Mouse (Mus musculus) layer of hippocampus, adult 2 months (tissue): ENCODE results near the gene Usp7. TPM values are rescaled to one million over a fixed set of nuclear protein-coding genes. Genes with fewer than 3 reads are reported as not detected.
A peak's percentile ranks its signal among the peaks of the same experiment; 100 is the strongest.
"Not testable (repeated sequence)": the region's sequence is repeated elsewhere in the genome, so short reads cannot be mapped to it uniquely, and the experiment has no call there.

Experiments
- DNase-seq, 2 experiments: peaks; one replicate each; pipeline ENCODE4 v3.0.0; 2022; ENCODE audit warnings: low spot score in 2 of 2
- H3K27ac ChIP-seq: fragments of 200-600 bp; 2 replicates; pipeline ENCODE4 v1.8.1; 2022
- H3K4me3 ChIP-seq: fragments of 200-600 bp; 2 replicates; pipeline ENCODE4 v1.8.1; 2022; ENCODE audit warnings: mild to moderate bottlenecking
- CTCF ChIP-seq: fragments of 200-600 bp; conservative IDR thresholded peaks from 2 replicates; pipeline ENCODE4 v1.8.1; 2022; ENCODE audit warnings: antibody characterized with exemption, mild to moderate bottlenecking, moderate library complexity
- total RNA-seq, 2 experiments: library from RNA; stranded (reverse); gene quantifications; 2 replicates each; pipeline ENCODE4 v1.2.3; 2021

The Usp7 gene
- total RNA-seq, 2 experiments from 2014 or later = 163 to 168 TPM

DNA sequence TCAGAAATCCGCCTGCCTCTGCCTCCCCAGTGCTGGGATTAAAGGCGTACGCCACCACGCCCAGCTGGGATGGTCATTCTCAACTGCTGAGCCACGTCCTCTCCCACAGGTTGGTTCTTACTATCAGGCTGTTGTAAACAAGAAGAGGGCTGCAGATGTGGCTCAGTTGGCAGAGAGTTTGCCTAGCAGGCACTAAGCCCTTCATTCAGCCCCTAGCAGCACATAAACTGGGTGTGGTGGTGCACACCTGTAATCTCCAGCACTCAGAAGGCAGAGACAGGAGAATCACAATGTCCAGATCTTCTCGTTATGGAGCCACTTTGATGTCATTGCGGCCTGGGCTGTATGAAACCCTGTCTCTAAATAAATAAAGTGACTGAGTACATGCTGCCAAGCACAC lies 31.1 kb downstream of the Usp7 start:
- no peak for TF ChIP-seq CTCF
- no peak overlapping the region for H3K27ac ChIP-seq
- DNase-seq = no peak

DNA sequence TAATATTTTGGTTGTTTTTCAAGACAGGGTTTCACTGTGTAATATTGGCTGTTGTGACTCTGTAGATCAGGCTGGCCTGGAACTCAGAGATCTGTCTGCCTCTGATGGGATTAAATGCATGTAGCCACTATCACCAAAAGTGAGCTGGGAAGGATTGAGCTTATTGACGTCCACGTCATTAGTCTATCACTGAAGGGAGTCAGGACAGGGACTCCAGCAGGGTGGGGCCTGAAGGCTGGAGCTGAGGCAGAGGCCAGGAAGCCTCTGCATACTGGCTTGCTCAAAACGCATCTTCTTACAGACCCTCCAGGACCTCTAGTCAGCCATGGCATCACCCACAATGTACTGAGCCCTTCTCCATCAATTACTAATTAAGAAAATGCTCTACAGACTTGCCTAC lies 33.1 kb downstream of the Usp7 start:
- TF ChIP-seq CTCF = no peak
- no peak for DNase-seq
- H3K4me3 ChIP-seq = no peak overlapping the region
- H3K27ac ChIP-seq = no peak overlapping the region

More for the DNA sequence above, 31.1 kb downstream of the Usp7 start:
- H3K4me3 ChIP-seq = no peak overlapping the region

DNA sequence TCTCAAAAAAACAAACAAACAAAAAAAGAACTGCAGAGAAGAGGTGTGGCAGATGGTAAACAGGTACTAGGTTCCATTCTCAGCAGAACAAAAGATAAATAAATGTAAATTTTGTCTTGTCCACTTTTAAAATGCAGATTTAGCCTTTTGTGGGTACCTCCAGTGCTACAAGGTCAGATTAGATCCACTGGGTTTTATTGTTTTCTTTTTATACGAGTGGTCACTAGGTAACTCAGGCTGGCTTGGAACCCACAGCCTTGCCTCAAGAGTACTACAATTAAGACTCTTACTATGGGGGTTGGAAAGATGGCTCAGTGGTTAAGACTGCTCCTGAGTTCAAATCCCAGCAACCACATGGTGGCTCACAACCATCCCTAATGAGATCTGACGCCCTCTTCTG lies 33.9 kb downstream of the Usp7 start:
- no peak for TF ChIP-seq CTCF
- Histone ChIP-seq H3K27ac (no peak overlapping the region), H3K4me3 (no peak overlapping the region)
- no peak for DNase-seq

DNA sequence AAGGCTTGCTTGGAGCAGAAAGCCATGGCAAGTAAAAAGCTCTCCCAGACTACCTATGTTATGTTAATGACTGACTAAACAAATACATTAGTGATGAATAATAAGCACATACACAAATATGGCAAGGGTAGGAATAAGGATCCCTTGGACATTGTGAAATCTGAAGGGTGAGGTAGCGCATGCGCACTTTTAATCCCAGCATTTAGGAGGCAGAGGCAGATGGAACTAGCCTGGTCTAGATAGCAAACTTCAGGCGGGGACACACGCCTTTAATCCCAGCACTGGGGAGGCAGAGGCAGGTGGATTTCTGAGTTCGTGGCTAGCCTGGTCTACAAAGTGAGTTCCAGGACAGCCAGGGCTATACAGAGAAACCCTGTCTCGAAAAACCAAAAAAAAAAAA lies 34.5 kb downstream of the Usp7 start:
- not testable (repeated sequence) for DNase-seq, H3K4me3 ChIP-seq, H3K27ac ChIP-seq

DNA sequence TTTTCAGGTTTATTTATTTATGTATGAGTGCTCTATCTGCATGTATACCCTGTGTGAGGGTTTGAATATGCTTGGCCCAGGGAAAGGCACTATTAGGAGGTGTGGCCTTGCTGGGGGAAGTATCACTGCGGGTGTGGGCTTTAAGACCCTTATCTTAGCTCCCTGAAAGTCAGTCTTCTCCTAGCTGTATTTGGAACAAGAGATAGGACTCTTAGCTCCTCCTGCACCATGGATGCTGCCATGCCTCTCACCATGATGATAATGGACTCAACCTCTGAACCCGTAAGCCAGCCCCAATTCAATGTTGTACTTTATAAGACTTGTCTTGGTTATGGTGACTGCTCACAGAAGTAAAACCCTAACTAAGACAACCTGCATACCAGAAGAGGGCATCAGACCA lies 39.8 kb downstream of the Usp7 start:
- DNase-seq = no peak
- no peak overlapping the region for H3K4me3 ChIP-seq
- no peak overlapping the region for H3K27ac ChIP-seq
- TF ChIP-seq CTCF = no peak

DNA sequence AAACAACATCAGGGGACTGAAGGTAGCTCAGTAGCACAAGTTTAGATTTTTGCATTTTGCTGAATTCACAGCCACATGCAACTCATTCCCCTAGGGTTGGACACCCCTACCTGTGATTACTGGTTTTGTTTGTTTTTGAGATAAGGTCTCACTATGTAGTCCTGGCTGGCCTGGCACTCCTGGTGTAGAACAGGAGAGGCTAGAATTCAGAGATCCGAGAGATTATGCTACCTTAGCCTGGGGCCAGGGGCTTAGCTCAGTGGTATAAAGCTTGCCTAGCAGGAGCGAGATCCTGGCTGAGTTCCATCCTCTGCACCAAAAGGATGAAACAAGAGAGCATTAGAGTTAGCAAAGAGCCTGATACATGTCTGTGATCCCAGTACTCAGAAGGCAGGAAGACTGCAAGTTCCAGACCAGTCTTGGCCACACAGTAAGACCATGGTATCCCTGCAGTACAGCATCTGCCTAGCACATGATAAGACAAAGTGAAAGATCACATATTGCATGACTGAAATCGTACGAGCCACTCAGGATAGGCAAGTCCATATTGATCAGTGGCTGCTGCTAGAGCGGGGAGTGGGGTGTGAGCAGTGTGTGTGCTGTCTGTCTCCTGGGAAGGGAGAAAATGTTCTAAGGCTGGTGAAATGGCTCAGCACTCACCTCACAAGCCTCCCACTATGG lies 40.4 kb downstream of the Usp7 start:
- TF ChIP-seq CTCF = no peak
- H3K4me3 ChIP-seq = no peak overlapping the region
- DNase-seq = no peak
- H3K27ac ChIP-seq = no peak overlapping the region

DNA sequence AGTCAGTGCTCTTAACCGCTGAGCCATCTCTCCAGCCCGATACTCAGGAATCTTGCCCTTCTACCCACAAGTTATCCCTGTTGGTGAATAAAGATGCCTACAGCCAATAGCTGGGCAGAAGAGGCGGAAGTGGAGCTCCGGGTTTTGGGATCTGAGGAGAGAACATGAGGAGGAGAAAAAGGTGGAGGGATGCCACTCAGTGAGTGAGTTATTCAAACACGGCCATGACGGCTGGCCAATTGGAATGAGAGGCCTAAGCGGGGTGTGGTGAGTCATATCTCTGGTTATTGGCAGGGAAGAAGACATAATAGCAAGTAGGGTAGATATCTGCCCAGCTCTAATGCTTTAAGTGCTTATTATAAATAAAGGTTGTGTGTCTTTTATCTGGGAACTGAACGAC lies 43.2 kb downstream of the Usp7 start:
- Histone ChIP-seq H3K27ac (no peak overlapping the region), H3K4me3 (no peak overlapping the region)
- no peak for TF ChIP-seq CTCF
- DNase-seq = no peak

DNA sequence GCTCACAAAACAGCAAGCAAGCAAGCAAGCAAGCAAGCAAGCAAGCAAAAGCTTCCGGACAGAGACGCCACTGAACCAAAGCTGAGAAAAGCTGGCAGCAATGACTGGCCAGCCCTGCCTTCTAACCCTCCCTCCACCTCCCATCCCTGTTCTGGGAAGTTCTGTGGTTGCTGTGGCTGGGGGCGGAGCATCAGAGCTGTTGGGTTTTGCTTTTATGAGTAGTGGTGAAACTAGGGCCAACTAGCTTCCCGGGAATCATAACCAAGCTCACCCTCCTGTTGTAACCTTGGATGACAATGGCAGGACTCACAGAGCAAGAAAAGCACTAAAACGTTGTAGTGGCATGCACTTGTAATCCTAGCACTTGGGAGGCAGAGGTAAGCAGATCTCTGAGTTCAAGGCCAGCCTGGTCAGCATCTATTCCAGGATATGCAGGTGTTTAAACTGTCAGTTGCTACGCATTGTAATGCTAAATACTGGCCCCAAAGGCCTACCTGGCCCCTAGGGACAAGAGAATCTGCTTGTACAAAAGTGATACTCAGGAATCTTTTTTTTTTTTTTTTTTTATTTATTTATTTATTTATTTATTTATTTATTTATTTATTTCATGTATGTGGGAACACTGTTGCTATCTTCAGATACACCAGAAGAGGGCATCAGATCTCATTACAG lies 43.8 kb downstream of the Usp7 start:
- Histone ChIP-seq H3K27ac (no peak overlapping the region), H3K4me3 (no peak overlapping the region)
- TF ChIP-seq CTCF = no peak
- DNase-seq = no peak

DNA sequence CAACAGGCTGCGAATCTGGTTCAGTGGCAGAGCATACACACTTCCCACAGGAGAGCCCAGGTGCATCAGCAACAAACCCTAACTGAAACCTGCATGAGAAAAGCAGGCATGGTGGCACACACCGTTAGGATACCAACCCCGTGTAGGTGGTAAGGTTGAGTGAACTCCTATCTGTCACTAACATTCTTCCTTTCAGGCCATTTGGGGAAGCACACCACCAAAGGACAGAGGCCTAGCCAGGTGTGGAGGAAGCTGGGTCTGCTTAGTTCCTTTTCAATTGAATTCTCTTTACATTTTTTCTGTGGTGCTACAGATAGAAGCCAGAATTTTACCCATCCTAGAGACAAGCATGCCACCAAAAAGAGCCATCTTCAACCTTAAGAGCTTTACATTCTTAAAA lies 44.3 kb downstream of the Usp7 start:
- Histone ChIP-seq H3K4me3 (no peak overlapping the region), H3K27ac (no peak overlapping the region)
- no peak for TF ChIP-seq CTCF
- DNase-seq = no peak

DNA sequence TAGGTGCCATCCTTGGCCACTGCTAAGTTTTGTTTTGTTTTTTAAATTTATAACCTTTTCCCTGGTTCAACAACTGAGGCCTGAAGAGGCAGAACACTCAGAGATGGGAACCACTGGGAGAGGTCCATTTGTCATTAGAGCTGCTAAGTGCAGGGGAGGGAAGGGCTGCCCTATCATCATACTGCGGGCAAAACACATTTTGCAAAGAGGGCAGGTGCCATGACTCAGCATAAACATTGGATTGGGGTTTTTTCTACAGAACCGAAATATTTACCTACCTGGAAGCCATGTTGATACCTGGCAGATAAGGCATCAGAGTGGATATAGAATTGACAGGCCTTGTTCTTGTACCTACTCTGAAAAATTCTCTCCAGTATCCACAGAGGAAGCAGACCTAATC lies 45.6 kb downstream of the Usp7 start:
- no peak for DNase-seq
- no peak for TF ChIP-seq CTCF
- Histone ChIP-seq H3K4me3 (no peak overlapping the region), H3K27ac (no peak overlapping the region)

DNA sequence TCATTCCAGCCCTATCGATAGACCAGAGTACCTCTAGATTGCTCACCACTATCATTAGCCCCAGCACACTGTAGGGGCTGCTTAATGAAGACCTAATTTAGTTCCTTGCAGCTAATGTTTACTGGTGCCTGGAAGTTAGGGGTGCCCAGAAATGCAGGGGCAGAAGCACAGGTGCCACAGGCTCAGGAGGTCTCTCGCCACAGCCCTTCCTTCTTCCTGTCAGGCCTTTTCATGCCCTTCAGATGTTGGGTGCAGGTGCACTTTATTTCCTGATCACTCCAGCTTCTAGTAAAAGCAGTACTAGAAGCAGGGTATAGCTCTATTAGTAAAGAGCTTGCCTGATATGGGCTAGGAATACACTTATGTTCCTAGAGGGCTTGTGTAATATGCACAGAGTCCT lies 46.4 kb downstream of the Usp7 start:
- DNase-seq = no peak
- no peak for TF ChIP-seq CTCF
- H3K4me3 ChIP-seq = no peak overlapping the region
- H3K27ac ChIP-seq = no peak overlapping the region

DNA sequence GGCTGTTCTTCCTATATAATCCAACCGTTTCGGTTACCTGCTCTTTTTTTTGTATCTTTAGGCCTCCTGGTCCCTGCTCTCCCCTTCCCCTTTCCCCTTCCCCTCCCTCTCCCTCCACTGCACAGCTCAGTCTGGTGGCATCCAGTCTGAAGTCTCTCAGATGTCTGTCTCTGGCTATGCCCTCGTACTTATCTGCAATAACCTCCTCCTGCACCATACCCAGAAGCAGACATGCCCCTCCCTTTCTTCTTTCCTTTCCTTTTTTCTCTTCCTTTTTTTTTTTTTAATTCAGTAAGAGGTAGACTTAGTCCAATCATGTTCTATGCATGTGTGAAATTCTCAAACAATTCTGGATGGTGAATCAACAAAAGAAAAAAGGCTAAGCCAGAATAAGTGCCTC lies 48.1 kb downstream of the Usp7 start:
- Histone ChIP-seq H3K27ac (no peak overlapping the region), H3K4me3 (no peak overlapping the region)
- TF ChIP-seq CTCF = no peak
- DNase-seq = no peak

DNA sequence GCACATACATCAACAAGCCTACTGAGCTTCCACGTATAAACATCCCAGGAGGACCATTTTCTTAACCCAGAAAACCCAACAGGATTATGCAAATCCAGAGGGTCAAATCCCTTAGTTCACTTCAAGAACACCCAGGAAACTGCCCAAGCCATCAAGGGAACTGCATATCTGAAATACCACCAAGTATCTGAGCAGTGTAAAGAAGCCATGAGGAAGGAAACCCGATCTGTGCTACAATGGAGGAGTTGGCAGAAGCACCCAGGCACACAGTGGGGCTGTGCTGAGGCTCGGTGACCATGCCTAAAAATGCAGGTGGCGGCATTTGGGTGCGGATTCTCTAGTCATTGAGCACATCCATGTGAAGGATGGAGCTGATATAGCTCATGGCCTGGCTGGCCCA lies 50.4 kb downstream of the Usp7 start:
- no peak overlapping the region for H3K4me3 ChIP-seq
- no peak for TF ChIP-seq CTCF

DNA sequence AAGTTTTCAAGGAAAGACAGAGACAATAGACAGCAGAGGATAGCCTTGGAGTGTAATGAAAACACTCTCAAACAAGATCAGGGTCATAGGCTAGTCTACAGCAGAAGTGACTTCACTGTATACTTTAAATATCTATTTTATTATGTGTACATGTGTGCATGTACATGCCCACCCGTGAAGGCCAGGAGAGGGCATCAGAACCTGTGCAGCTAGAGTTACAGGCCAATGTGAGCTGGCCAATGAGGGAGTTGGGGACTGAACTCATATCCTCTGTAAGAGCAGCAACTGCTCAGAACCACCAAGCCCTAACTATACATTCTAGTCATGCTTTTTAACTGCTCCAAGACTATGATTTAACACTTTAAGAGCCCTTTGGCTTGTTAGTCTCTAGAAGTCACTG lies 51.0 kb downstream of the Usp7 start:
- no peak for DNase-seq
- H3K27ac ChIP-seq = no peak overlapping the region
- TF ChIP-seq CTCF = peak; percentile 21; the same call in 1 of the 2 replicates
- no peak overlapping the region for H3K4me3 ChIP-seq

More for the DNA sequence above, 50.4 kb downstream of the Usp7 start:
- no peak for DNase-seq
- no peak overlapping the region for H3K27ac ChIP-seq
